In genomic region chr13:6642453-6642852, GRCm38 (mm10) we compare ENCODE assay signal across 9 mouse cellular contexts. TPM values are rescaled to one million over a fixed set of nuclear protein-coding genes. Genes with fewer than 3 reads are reported as not detected.
DNase-seq lines count a peak whose midpoint lies in the region; ATAC-seq and TF ChIP-seq lines count a peak whose summit lies in the region.
"Had no signal": no experiment of that assay in that cellular context is flagged by ENCODE, and none has a peak within 500 bp of the region (broad histone marks: within the 10 kb centered on the region; RNA-seq: fewer than 3 reads in every experiment).

No protein-coding gene starts in this region.

- no peak for TF ChIP-seq POLR2A in thymus, adult 2 months (IDR thresholded peaks at IDR 0.05; ENCODE audit: control insufficient read depth, extremely low read depth, insufficient read depth, low read length, poor library complexity)

- H3K9ac ChIP-seq in intestine, embryonic 16.5 days (ENCODE audit: low read depth, low read length), result no peak overlapping the region

- H3K9me3 ChIP-seq in intestine, embryonic 16.5 days (ENCODE audit: control insufficient read depth, low read length), result no peaks in the 10 kb centered on the region

- H3K27ac ChIP-seq in thymus, adult 2 months (ENCODE audit: control insufficient read depth, insufficient read depth, low read length), result no peak overlapping the region
- H3K27ac ChIP-seq in intestine, embryonic 16.5 days (ENCODE audit: low read length), result peak overlapping the region; percentile 66

- H3K27me3 ChIP-seq in thymus, adult 2 months (ENCODE audit: control insufficient read depth, insufficient read depth, low read length), result no peaks in the 10 kb centered on the region
- no peaks in the 10 kb centered on the region for H3K27me3 ChIP-seq in intestine, embryonic 16.5 days (replicated peaks; ENCODE audit: control insufficient read depth, insufficient read depth, low read length)

- intact Hi-C loops in gastrocnemius, postnatal 14 days (cut with DNase I; ENCODE audit: low total_unique reads), result no loop called here

- DNase-seq in thymus, postnatal 14 days, result peak; percentile 20
- DNase-seq in thymus, adult 2 months, result no peak
- DNase-seq in adrenal gland, postnatal 36 days, result peak; percentile 42 to 47
- DNase-seq in yolk sac, embryonic 10.5 days (ENCODE audit: low spot score), result peak; percentile 65
- no peak for DNase-seq in thymus, postnatal 0 days (ENCODE audit: low spot score)
- DNase-seq in gastrocnemius, postnatal 14 days, result no peak
- no peak for DNase-seq in cerebellum, postnatal 14 days
- DNase-seq: right cerebral cortex, postnatal 4 days had no signal

- ATAC-seq in intestine, embryonic 16.5 days, result peak; percentile 23

- no peak for TF ChIP-seq CTCF in thymus, adult 2 months (IDR thresholded peaks at IDR 0.05; ENCODE audit: borderline replicate concordance, control insufficient read depth, extremely low read depth, insufficient read depth, low read length, poor library complexity)

- 0 out of 2 replicates have a peak, but pooled peaks cover 3% of the 10 kb centered on the region for H3K36me3 ChIP-seq in thymus, adult 2 months (ENCODE audit: control insufficient read depth, insufficient read depth, low read length)
- no peaks in the 10 kb centered on the region for H3K36me3 ChIP-seq in intestine, embryonic 16.5 days (ENCODE audit: control insufficient read depth, insufficient read depth, low read length)

- H3K4me2 ChIP-seq in intestine, embryonic 16.5 days (ENCODE audit: low read depth, low read length), result no peak overlapping the region

- H3K4me3 ChIP-seq in thymus, adult 2 months (ENCODE audit: control insufficient read depth, insufficient read depth, low read length), result no peak overlapping the region
- no peak overlapping the region for H3K4me3 ChIP-seq in intestine, embryonic 16.5 days (ENCODE audit: low read length)

- 67% methylated on average over 5 of the region's 5 CpGs for WGBS in thymus, adult 2 months
- WGBS in intestine, embryonic 16.5 days, result 80% methylated on average over 5 of the region's 5 CpGs

- H3K4me1 ChIP-seq in thymus, adult 2 months (replicated peaks; ENCODE audit: control insufficient read depth, insufficient read depth, low read length), result peaks cover 4% of the 10 kb centered on the region
- peaks cover 12% of the 10 kb centered on the region for H3K4me1 ChIP-seq in intestine, embryonic 16.5 days (ENCODE audit: control insufficient read depth, insufficient read depth, low read length)

RNA-seq across cellular contexts. Expression of gene Pfkp, which starts 6.1 kb away (rescaled TPM):
- polyA plus RNA-seq in thymus, adult 2 months (2012; rRNA removed), result 82.0 and 93.2 TPM in 2 replicates
- total RNA-seq in adrenal gland, postnatal 36 days (2021), result 10 to 100 TPM; 54.0 to 66.8 TPM
- polyA plus RNA-seq in intestine, embryonic 16.5 days (2015; fragmentation: Nextera tagmentation; extraction: Ambion mirVana), result 121 and 130 TPM in 2 replicates
- 61.7 and 67.7 TPM in 2 replicates for polyA plus RNA-seq in thymus, postnatal 0 days (2015; fragmentation: Nextera tagmentation; extraction: Ambion mirVana)
- total RNA-seq in gastrocnemius, postnatal 14 days (2021), result 1 to 10 TPM; 6.7 to 8.2 TPM

Comparison
In these comparisons a context has a peak if more than half of its experiments do, and no peak if none do; other contexts are left out.
1. DNase-seq: peak in thymus, postnatal 14 days (single experiment), adrenal gland, postnatal 36 days (2 of 2) and yolk sac, embryonic 10.5 days (single experiment); none in thymus, adult 2 months (single experiment), thymus, postnatal 0 days (single experiment), gastrocnemius, postnatal 14 days (single experiment) and cerebellum, postnatal 14 days (0 of 2).